Mouse (Mus musculus): ENCODE data around the gene Rab3gap1. TPM values are rescaled to one million over a fixed set of nuclear protein-coding genes. Genes with fewer than 3 reads are reported as not detected.

Rab3gap1 gene
- total and polyA plus RNA-seq, 3 experiments, result 25.8 to 62.3 (median 45.5) TPM

- no peak overlapping the region for H3K9ac ChIP-seq (ENCODE audit: control insufficient read depth, low read depth, low read length, poor library complexity, severe bottlenecking)
- H3K79me2 ChIP-seq (ENCODE audit: control insufficient read depth, insufficient read depth, low read length, poor library complexity), result no peaks in the 10 kb centered on the region
- H3K27ac ChIP-seq (ENCODE audit: control insufficient read depth, low read depth, low read length), result no peak overlapping the region
- no peak overlapping the region for H3K4me3 ChIP-seq (ENCODE audit: control insufficient read depth in 1 of 2, insufficient read depth in 1 of 2, low read depth in 2 of 2, low read length in 2 of 2)
- H3K27me3 ChIP-seq (ENCODE audit: control insufficient read depth in 1 of 2, insufficient read depth in 2 of 2, low read length in 2 of 2), result no peaks in the 10 kb centered on the region
- H3K9me3 ChIP-seq (replicated peaks; ENCODE audit: insufficient read depth, low read length), result no peaks in the 10 kb centered on the region
- TF ChIP-seq EP300 (IDR thresholded peaks at IDR 0.05; ENCODE audit: low read depth in 1 of 2, low read length in 2 of 2) (no peak), HCFC1 (IDR thresholded peaks at IDR 0.05; ENCODE audit: low read depth, low read length) (no peak), GABPA (IDR thresholded peaks at IDR 0.05; ENCODE audit: low read depth, low read length) (no peak), POLR2A (IDR thresholded peaks at IDR 0.05; ENCODE audit: control insufficient read depth in 1 of 2, insufficient read depth in 1 of 2, low read depth in 1 of 2, low read length in 2 of 2, poor library complexity in 1 of 2) (no peak), USF1 (IDR thresholded peaks at IDR 0.05; ENCODE audit: low read depth, low read length) (no peak), NELFE (IDR thresholded peaks at IDR 0.05; ENCODE audit: low read depth, low read length) (no peak), ETS1 (IDR thresholded peaks at IDR 0.05; ENCODE audit: low read depth, low read length) (no peak), MAZ (IDR thresholded peaks at IDR 0.05; ENCODE audit: low read depth, low read length) (no peak), ZNF384 (IDR thresholded peaks at IDR 0.05; ENCODE audit: low read depth, low read length) (no peak), KAT2A (conservative IDR thresholded peaks at IDR 0.05; ENCODE audit: low read depth, low read length) (no peak), GATA1 (IDR thresholded peaks at IDR 0.05; ENCODE audit: low read depth, low read length) (no peak), CHD1 (IDR thresholded peaks at IDR 0.05; ENCODE audit: low read depth, low read length) (no peak), ZKSCAN1 (IDR thresholded peaks at IDR 0.05; ENCODE audit: low read depth, low read length) (no peak), SIN3A (IDR thresholded peaks at IDR 0.05; ENCODE audit: low read length) (no peak), CHD2 (IDR thresholded peaks at IDR 0.05; ENCODE audit: low read length) (no peak), MYB (IDR thresholded peaks at IDR 0.05; ENCODE audit: low read depth, low read length) (no peak), SMC3 (IDR thresholded peaks at IDR 0.05; ENCODE audit: low read depth, low read length) (no peak), UBTF (IDR thresholded peaks at IDR 0.05; ENCODE audit: borderline replicate concordance, insufficient read depth, low read depth, low read length) (no peak), USF2 (IDR thresholded peaks at IDR 0.05; ENCODE audit: borderline replicate concordance in 1 of 2, insufficient read depth in 1 of 2, low read depth in 1 of 2, low read length in 2 of 2) (no peak)
- no peaks in the 10 kb centered on the region for H3K36me3 ChIP-seq (ENCODE audit: control insufficient read depth in 1 of 2, insufficient read depth in 2 of 2, low read length in 2 of 2)
- no peaks in the 10 kb centered on the region for H3K4me1 ChIP-seq (ENCODE audit: control insufficient read depth in 1 of 2, insufficient read depth in 2 of 2, low read length in 2 of 2)
- DNase-seq (ENCODE audit: low read depth, low spot score), result no peak
Measured at GRCm38 (mm10) chr1:127959312-127959718, 90.7 kb downstream of the Rab3gap1 start.

- DNase-seq (ENCODE audit: low read depth, low spot score), result no peak
- Histone ChIP-seq H3K9me3 (replicated peaks; ENCODE audit: insufficient read depth, low read length) (no peaks in the 10 kb centered on the region), H3K27ac (ENCODE audit: control insufficient read depth, low read depth, low read length) (no peak overlapping the region), H3K36me3 (ENCODE audit: control insufficient read depth in 1 of 2, insufficient read depth in 2 of 2, low read length in 2 of 2) (no peaks in the 10 kb centered on the region), H3K9ac (ENCODE audit: control insufficient read depth, low read depth, low read length, poor library complexity, severe bottlenecking) (no peak overlapping the region), H3K27me3 (ENCODE audit: control insufficient read depth in 1 of 2, insufficient read depth in 2 of 2, low read length in 2 of 2) (no peaks in the 10 kb centered on the region), H3K79me2 (ENCODE audit: control insufficient read depth, insufficient read depth, low read length, poor library complexity) (no peaks in the 10 kb centered on the region), H3K4me1 (ENCODE audit: control insufficient read depth in 1 of 2, insufficient read depth in 2 of 2, low read length in 2 of 2) (no peaks in the 10 kb centered on the region; a peak in 1 of 4 replicates), H3K4me3 (ENCODE audit: control insufficient read depth in 1 of 2, insufficient read depth in 1 of 2, low read depth in 2 of 2, low read length in 2 of 2) (no peak overlapping the region)
- TF ChIP-seq JUND (IDR thresholded peaks at IDR 0.05; ENCODE audit: low read depth, low read length) (no peak), TAL1 (IDR thresholded peaks at IDR 0.05; ENCODE audit: low read length) (no peak), POLR2AphosphoS2 (IDR thresholded peaks at IDR 0.05; ENCODE audit: low read length) (no peak)
Measured at GRCm38 (mm10) chr1:127961140-127961539, 92.6 kb downstream of the Rab3gap1 start.
